Mouse (Mus musculus): Measurements from ENCODE around the gene Tifa. TPM values are rescaled to one million over a fixed set of nuclear protein-coding genes. Genes with fewer than 3 reads are reported as not detected.

The Tifa gene
- polyA plus RNA-seq, 1 experiment = 0.18 TPM

GRCm38 (mm10) chr3:127793022-127793421, 3.4 kb downstream of the Tifa start:
- H3K79me2 ChIP-seq (ENCODE audit: control insufficient read depth, insufficient read depth) = no peaks in the 10 kb centered on the region
- no peaks in the 10 kb centered on the region for H3K36me3 ChIP-seq (ENCODE audit: control insufficient read depth, insufficient read depth)
- no peaks in the 10 kb centered on the region for H3K79me3 ChIP-seq (ENCODE audit: low read depth)
- TF ChIP-seq MYOD1 (IDR thresholded peaks at IDR 0.05; ENCODE audit: control insufficient read depth, insufficient read length, low read depth) (no peak), CTCF (IDR thresholded peaks at IDR 0.05; ENCODE audit: control insufficient read depth, insufficient read depth, insufficient read length) (no peak), USF1 (IDR thresholded peaks at IDR 0.05; ENCODE audit: low read depth) (no peak), FOSL1 (IDR thresholded peaks at IDR 0.05; ENCODE audit: insufficient read depth, low read length, poor library complexity, severe bottlenecking) (no peak), MYOG (IDR thresholded peaks at IDR 0.05; ENCODE audit: control insufficient read depth, extremely low read depth, insufficient read length) (no peak), MAX (IDR thresholded peaks at IDR 0.05) (no peak), CEBPB (IDR thresholded peaks at IDR 0.05; ENCODE audit: low read depth) (no peak)
- no peak overlapping the region for H3ac ChIP-seq (ENCODE audit: control insufficient read depth, insufficient read length, low read depth)
- no peak overlapping the region for H3K4me3 ChIP-seq (ENCODE audit: insufficient read depth, poor library complexity, severe bottlenecking)
- H3K27me3 ChIP-seq (ENCODE audit: control insufficient read depth, insufficient read depth, insufficient read length) = no peaks in the 10 kb centered on the region

GRCm38 (mm10) chr3:127795762-127796161, 6.2 kb downstream of the Tifa start:
- no peak overlapping the region for H3K4me3 ChIP-seq (ENCODE audit: insufficient read depth, poor library complexity, severe bottlenecking)
- H3K36me3 ChIP-seq (ENCODE audit: control insufficient read depth, insufficient read depth) = no peaks in the 10 kb centered on the region
- no peak for TF ChIP-seq FOSL1 (IDR thresholded peaks at IDR 0.05; ENCODE audit: insufficient read depth, low read length, poor library complexity, severe bottlenecking)
- H3K27me3 ChIP-seq (ENCODE audit: control insufficient read depth, insufficient read depth, insufficient read length) = no peaks in the 10 kb centered on the region
- no peak overlapping the region for H3ac ChIP-seq (ENCODE audit: control insufficient read depth, insufficient read length, low read depth)
- no peaks in the 10 kb centered on the region for H3K79me3 ChIP-seq (ENCODE audit: low read depth)
- H3K79me2 ChIP-seq (ENCODE audit: control insufficient read depth, insufficient read depth) = no peaks in the 10 kb centered on the region

GRCm38 (mm10) chr3:127796271-127796670, 6.7 kb downstream of the Tifa start:
- Histone ChIP-seq H3ac (ENCODE audit: control insufficient read depth, insufficient read length, low read depth) (no peak overlapping the region), H3K4me3 (ENCODE audit: insufficient read depth, poor library complexity, severe bottlenecking) (no peak overlapping the region), H3K27me3 (ENCODE audit: control insufficient read depth, insufficient read depth, insufficient read length) (no peaks in the 10 kb centered on the region), H3K79me3 (ENCODE audit: low read depth) (no peaks in the 10 kb centered on the region), H3K36me3 (ENCODE audit: control insufficient read depth, insufficient read depth) (no peaks in the 10 kb centered on the region), H3K79me2 (ENCODE audit: control insufficient read depth, insufficient read depth) (no peaks in the 10 kb centered on the region)
- TF ChIP-seq FOSL1 (IDR thresholded peaks at IDR 0.05; ENCODE audit: insufficient read depth, low read length, poor library complexity, severe bottlenecking) (no peak), MYOD1 (IDR thresholded peaks at IDR 0.05; ENCODE audit: control insufficient read depth, insufficient read length, low read depth) (no peak), CTCF (IDR thresholded peaks at IDR 0.05; ENCODE audit: control insufficient read depth, insufficient read depth, insufficient read length) (no peak), MYOG (IDR thresholded peaks at IDR 0.05; ENCODE audit: control insufficient read depth, extremely low read depth, insufficient read length) (no peak), USF1 (IDR thresholded peaks at IDR 0.05; ENCODE audit: low read depth) (no peak), CEBPB (IDR thresholded peaks at IDR 0.05; ENCODE audit: low read depth) (no peak), MAX (IDR thresholded peaks at IDR 0.05) (no peak)

- H3ac ChIP-seq (ENCODE audit: control insufficient read depth, insufficient read length, low read depth) = no peak overlapping the region
- H3K36me3 ChIP-seq (ENCODE audit: control insufficient read depth, insufficient read depth) = peaks cover 2% of the 10 kb centered on the region
- H3K4me3 ChIP-seq (ENCODE audit: insufficient read depth, poor library complexity, severe bottlenecking) = no peak overlapping the region
- H3K79me2 ChIP-seq (ENCODE audit: control insufficient read depth, insufficient read depth) = no peaks in the 10 kb centered on the region
- no peak for TF ChIP-seq CEBPB (IDR thresholded peaks at IDR 0.05; ENCODE audit: low read depth)
- TF ChIP-seq MYOD1 (IDR thresholded peaks at IDR 0.05; ENCODE audit: control insufficient read depth, insufficient read length, low read depth) = no peak
- TF ChIP-seq CTCF (IDR thresholded peaks at IDR 0.05; ENCODE audit: control insufficient read depth, insufficient read depth, insufficient read length) = no peak
- TF ChIP-seq FOSL1 (IDR thresholded peaks at IDR 0.05; ENCODE audit: insufficient read depth, low read length, poor library complexity, severe bottlenecking) = no peak
- no peak for TF ChIP-seq MYOG (IDR thresholded peaks at IDR 0.05; ENCODE audit: control insufficient read depth, extremely low read depth, insufficient read length)
- no peak for TF ChIP-seq USF1 (IDR thresholded peaks at IDR 0.05; ENCODE audit: low read depth)
- no peak for TF ChIP-seq MAX (IDR thresholded peaks at IDR 0.05)
- no peaks in the 10 kb centered on the region for H3K27me3 ChIP-seq (ENCODE audit: control insufficient read depth, insufficient read depth, insufficient read length)
- no peaks in the 10 kb centered on the region for H3K79me3 ChIP-seq (ENCODE audit: low read depth)
These were observed 11.6 kb downstream of the Tifa start for GRCm38 (mm10) chr3:127801162-127801561.

GRCm38 (mm10) chr3:127802814-127803213, 13.2 kb downstream of the Tifa start:
- no peaks in the 10 kb centered on the region for H3K79me2 ChIP-seq (ENCODE audit: control insufficient read depth, insufficient read depth)
- TF ChIP-seq CEBPB (IDR thresholded peaks at IDR 0.05; ENCODE audit: low read depth) = no peak
- TF ChIP-seq MYOD1 (IDR thresholded peaks at IDR 0.05; ENCODE audit: control insufficient read depth, insufficient read length, low read depth) = no peak
- TF ChIP-seq FOSL1 (IDR thresholded peaks at IDR 0.05; ENCODE audit: insufficient read depth, low read length, poor library complexity, severe bottlenecking) = no peak
- no peak for TF ChIP-seq CTCF (IDR thresholded peaks at IDR 0.05; ENCODE audit: control insufficient read depth, insufficient read depth, insufficient read length)
- TF ChIP-seq MAX (IDR thresholded peaks at IDR 0.05) = no peak
- TF ChIP-seq USF1 (IDR thresholded peaks at IDR 0.05; ENCODE audit: low read depth) = no peak
- TF ChIP-seq MYOG (IDR thresholded peaks at IDR 0.05; ENCODE audit: control insufficient read depth, extremely low read depth, insufficient read length) = no peak

GRCm38 (mm10) chr3:127804439-127804838, 14.8 kb downstream of the Tifa start:
- H3K4me3 ChIP-seq (ENCODE audit: insufficient read depth, poor library complexity, severe bottlenecking) = no peak overlapping the region
- peaks cover 31% of the 10 kb centered on the region for H3K36me3 ChIP-seq (ENCODE audit: control insufficient read depth, insufficient read depth)
- no peak overlapping the region for H3ac ChIP-seq (ENCODE audit: control insufficient read depth, insufficient read length, low read depth)
- H3K27me3 ChIP-seq (ENCODE audit: control insufficient read depth, insufficient read depth, insufficient read length) = no peaks in the 10 kb centered on the region
- no peak for TF ChIP-seq USF1 (IDR thresholded peaks at IDR 0.05; ENCODE audit: low read depth)
- TF ChIP-seq CTCF (IDR thresholded peaks at IDR 0.05; ENCODE audit: control insufficient read depth, insufficient read depth, insufficient read length) = no peak
- TF ChIP-seq MYOG (IDR thresholded peaks at IDR 0.05; ENCODE audit: control insufficient read depth, extremely low read depth, insufficient read length) = no peak
- no peak for TF ChIP-seq CEBPB (IDR thresholded peaks at IDR 0.05; ENCODE audit: low read depth)
- TF ChIP-seq MAX (IDR thresholded peaks at IDR 0.05) = no peak
- TF ChIP-seq FOSL1 (IDR thresholded peaks at IDR 0.05; ENCODE audit: insufficient read depth, low read length, poor library complexity, severe bottlenecking) = no peak
- TF ChIP-seq MYOD1 (IDR thresholded peaks at IDR 0.05; ENCODE audit: control insufficient read depth, insufficient read length, low read depth) = no peak
- no peaks in the 10 kb centered on the region for H3K79me2 ChIP-seq (ENCODE audit: control insufficient read depth, insufficient read depth)
- H3K79me3 ChIP-seq (ENCODE audit: low read depth) = no peaks in the 10 kb centered on the region

More at GRCm38 (mm10) chr3:127802814-127803213, 13.2 kb downstream of the Tifa start:
- no peak overlapping the region for H3K4me3 ChIP-seq (ENCODE audit: insufficient read depth, poor library complexity, severe bottlenecking)
- H3K36me3 ChIP-seq (ENCODE audit: control insufficient read depth, insufficient read depth) = peaks cover 16% of the 10 kb centered on the region
- no peaks in the 10 kb centered on the region for H3K27me3 ChIP-seq (ENCODE audit: control insufficient read depth, insufficient read depth, insufficient read length)
- H3K79me3 ChIP-seq (ENCODE audit: low read depth) = no peaks in the 10 kb centered on the region
- no peak overlapping the region for H3ac ChIP-seq (ENCODE audit: control insufficient read depth, insufficient read length, low read depth)
